Mouse (Mus musculus): ENCODE measurements around the gene Trnt1. TPM values are rescaled to one million over a fixed set of nuclear protein-coding genes. Genes with fewer than 3 reads are reported as not detected.

Gene Trnt1
- 43.5 and 48.7 TPM in 2 replicates for polyA plus RNA-seq (2015; fragmentation: Nextera tagmentation; extraction: Ambion mirVana)

DNA sequence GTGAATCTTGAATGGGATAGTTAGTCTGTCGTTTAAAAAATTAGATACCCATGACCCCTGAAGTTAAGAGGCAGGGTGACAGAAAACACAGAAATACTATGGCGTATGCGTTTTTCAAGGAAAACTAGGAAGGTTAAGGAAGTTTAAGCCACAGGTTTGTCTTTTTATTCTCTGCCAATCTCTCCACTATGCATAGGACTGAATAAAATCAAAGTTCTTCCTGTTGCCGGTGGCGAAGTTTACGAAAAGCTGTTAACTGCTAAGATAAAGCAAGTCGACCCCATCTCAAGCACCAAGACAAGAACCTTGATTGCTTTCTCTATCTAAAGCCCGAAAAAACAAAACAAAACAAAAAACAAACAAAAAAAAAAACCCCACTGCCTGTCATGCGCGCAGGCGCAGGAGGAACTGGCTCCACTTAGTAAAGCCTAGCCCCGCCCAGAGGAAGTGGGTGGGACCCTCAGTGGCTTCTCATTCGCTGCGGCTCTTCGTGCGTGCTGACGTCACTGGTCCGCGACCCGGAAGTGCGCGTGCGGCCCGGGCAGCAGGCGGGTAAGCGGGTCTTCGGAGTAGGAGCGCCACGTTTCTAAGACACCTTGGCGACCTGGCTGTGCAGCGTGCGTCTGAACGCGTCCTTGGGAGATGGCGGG lies at the start of gene Trnt1:
TSS of gene Trnt1 (plus strand) at position 481 of the 650 bp plus-strand sequence.
- peak; percentile 100 for ATAC-seq
- Histone ChIP-seq H3K4me1 (ENCODE audit: control insufficient read depth, insufficient read depth, low read length) (peaks cover 13% of the 10 kb centered on the region), H3K27ac (ENCODE audit: low read length) (peak within 1 kb of the TSS; percentile 54; the same call in 1 of the 2 replicates), H3K4me3 (ENCODE audit: low read length) (peak within 1 kb of the TSS; percentile 89), H3K27me3 (replicated peaks; ENCODE audit: control insufficient read depth, insufficient read depth, low read length) (no peaks in the 10 kb centered on the region), H3K9me3 (ENCODE audit: control insufficient read depth, low read length) (no peaks in the 10 kb centered on the region), H3K9ac (ENCODE audit: low read depth, low read length) (peak within 1 kb of the TSS; percentile 76), H3K4me2 (ENCODE audit: low read depth, low read length) (peak within 1 kb of the TSS; percentile 87), H3K36me3 (ENCODE audit: control insufficient read depth, insufficient read depth, low read length) (no peaks in the 10 kb centered on the region)
- 8% methylated on average over 35 of the region's 35 CpGs for WGBS

DNA sequence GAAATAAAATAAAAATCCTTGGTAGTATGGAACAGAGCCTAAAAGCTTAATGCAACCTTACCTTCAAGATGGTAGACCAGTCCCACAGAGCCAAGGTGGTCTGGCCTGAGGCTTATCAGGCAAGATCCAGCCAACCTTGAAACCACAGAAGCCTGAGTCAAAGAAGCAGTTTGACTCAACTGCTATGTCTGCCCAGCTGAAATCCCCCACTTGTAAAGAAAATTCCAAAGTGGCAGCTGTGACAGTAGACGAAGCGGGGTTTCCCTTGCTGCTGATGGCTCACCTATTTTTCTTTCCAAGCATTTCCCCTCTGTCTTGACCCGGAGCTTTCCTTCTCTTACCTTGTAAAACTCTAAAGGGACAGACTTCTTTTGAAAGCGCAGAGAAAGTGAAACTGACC lies 43.3 kb upstream of the Trnt1 start:
- H3K36me3 ChIP-seq (ENCODE audit: control insufficient read depth, insufficient read depth, low read length): no peaks in the 10 kb centered on the region
- H3K4me3 ChIP-seq (ENCODE audit: low read length): no peak overlapping the region
- H3K27me3 ChIP-seq (replicated peaks; ENCODE audit: control insufficient read depth, insufficient read depth, low read length): no peaks in the 10 kb centered on the region
- no peak for ATAC-seq
- H3K9me3 ChIP-seq (ENCODE audit: control insufficient read depth, low read length): no peaks in the 10 kb centered on the region
- H3K4me1 ChIP-seq (ENCODE audit: control insufficient read depth, insufficient read depth, low read length): no peaks in the 10 kb centered on the region
- WGBS: 82% methylated on average over 4 of the region's 4 CpGs
- H3K27ac ChIP-seq (ENCODE audit: low read length): no peak overlapping the region
- H3K9ac ChIP-seq (ENCODE audit: low read depth, low read length): no peak overlapping the region
- H3K4me2 ChIP-seq (ENCODE audit: low read depth, low read length): no peak overlapping the region

GRCm38 (mm10) chr6:106726078-106726477 lies 42.8 kb upstream of the Trnt1 start:
- no peak for ATAC-seq
- H3K9me3 ChIP-seq (ENCODE audit: control insufficient read depth, low read length): no peaks in the 10 kb centered on the region
- no peaks in the 10 kb centered on the region for H3K27me3 ChIP-seq (replicated peaks; ENCODE audit: control insufficient read depth, insufficient read depth, low read length)
- 79% methylated on average over 6 of the region's 6 CpGs for WGBS
- H3K4me3 ChIP-seq (ENCODE audit: low read length): no peak overlapping the region
- no peak overlapping the region for H3K4me2 ChIP-seq (ENCODE audit: low read depth, low read length)
- H3K36me3 ChIP-seq (ENCODE audit: control insufficient read depth, insufficient read depth, low read length): no peaks in the 10 kb centered on the region
- no peaks in the 10 kb centered on the region for H3K4me1 ChIP-seq (ENCODE audit: control insufficient read depth, insufficient read depth, low read length)
- no peak overlapping the region for H3K27ac ChIP-seq (ENCODE audit: low read length)
- H3K9ac ChIP-seq (ENCODE audit: low read depth, low read length): no peak overlapping the region

- WGBS: 74% methylated on average over 1 of the region's 1 CpGs
- no peak overlapping the region for H3K27ac ChIP-seq (ENCODE audit: low read length)
- H3K9ac ChIP-seq (ENCODE audit: low read depth, low read length): no peak overlapping the region
- no peaks in the 10 kb centered on the region for H3K27me3 ChIP-seq (replicated peaks; ENCODE audit: control insufficient read depth, insufficient read depth, low read length)
- no peak overlapping the region for H3K4me3 ChIP-seq (ENCODE audit: low read length)
- no peak for ATAC-seq
- H3K9me3 ChIP-seq (ENCODE audit: control insufficient read depth, low read length): no peaks in the 10 kb centered on the region
- H3K36me3 ChIP-seq (ENCODE audit: control insufficient read depth, insufficient read depth, low read length): no peaks in the 10 kb centered on the region
- no peak overlapping the region for H3K4me2 ChIP-seq (ENCODE audit: low read depth, low read length)
- no peaks in the 10 kb centered on the region for H3K4me1 ChIP-seq (ENCODE audit: control insufficient read depth, insufficient read depth, low read length)
Observed at GRCm38 (mm10) chr6:106727703-106728102, 41.2 kb upstream of the Trnt1 start.

- H3K36me3 ChIP-seq (ENCODE audit: control insufficient read depth, insufficient read depth, low read length): no peaks in the 10 kb centered on the region
- no peaks in the 10 kb centered on the region for H3K4me1 ChIP-seq (ENCODE audit: control insufficient read depth, insufficient read depth, low read length)
- H3K9ac ChIP-seq (ENCODE audit: low read depth, low read length): no peak overlapping the region
- H3K9me3 ChIP-seq (ENCODE audit: control insufficient read depth, low read length): no peaks in the 10 kb centered on the region
- no peaks in the 10 kb centered on the region for H3K27me3 ChIP-seq (replicated peaks; ENCODE audit: control insufficient read depth, insufficient read depth, low read length)
- H3K27ac ChIP-seq (ENCODE audit: low read length): no peak overlapping the region
- H3K4me2 ChIP-seq (ENCODE audit: low read depth, low read length): no peak overlapping the region
- WGBS: 74% methylated on average over 4 of the region's 4 CpGs
- no peak for ATAC-seq
- H3K4me3 ChIP-seq (ENCODE audit: low read length): no peak overlapping the region
Observed at GRCm38 (mm10) chr6:106729682-106730314, 39.1 kb upstream of the Trnt1 start.

- Histone ChIP-seq H3K9me3 (ENCODE audit: control insufficient read depth, low read length) (no peaks in the 10 kb centered on the region), H3K27ac (ENCODE audit: low read length) (no peak overlapping the region), H3K9ac (ENCODE audit: low read depth, low read length) (no peak overlapping the region), H3K27me3 (replicated peaks; ENCODE audit: control insufficient read depth, insufficient read depth, low read length) (no peaks in the 10 kb centered on the region), H3K4me1 (ENCODE audit: control insufficient read depth, insufficient read depth, low read length) (no peaks in the 10 kb centered on the region), H3K36me3 (ENCODE audit: control insufficient read depth, insufficient read depth, low read length) (no peaks in the 10 kb centered on the region), H3K4me3 (ENCODE audit: low read length) (no peak overlapping the region), H3K4me2 (ENCODE audit: low read depth, low read length) (no peak overlapping the region)
- WGBS: 73% methylated on average over 4 of the region's 4 CpGs
- no peak for ATAC-seq
Observed at GRCm38 (mm10) chr6:106732563-106732962, 36.4 kb upstream of the Trnt1 start.

DNA sequence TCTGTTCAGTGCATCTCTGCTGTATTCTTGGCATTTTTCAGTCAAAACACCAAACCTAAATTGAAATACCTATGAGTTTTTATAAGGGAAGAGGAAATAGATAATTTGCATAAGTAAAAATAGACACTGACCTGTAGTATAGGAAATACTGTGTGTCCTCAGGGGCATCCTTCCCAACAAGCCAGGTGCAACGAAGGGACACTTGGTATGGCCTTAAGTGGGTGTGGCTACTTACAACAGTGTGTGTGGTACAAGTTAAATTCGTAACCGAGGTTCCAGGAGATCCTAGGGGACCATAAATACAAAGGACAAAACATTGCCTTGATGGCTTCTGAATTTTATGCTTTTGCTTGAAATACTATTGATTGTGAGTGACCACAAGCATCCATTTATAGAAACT lies 30.7 kb upstream of the Trnt1 start:
- H3K27me3 ChIP-seq (replicated peaks; ENCODE audit: control insufficient read depth, insufficient read depth, low read length): no peaks in the 10 kb centered on the region
- no peak overlapping the region for H3K4me2 ChIP-seq (ENCODE audit: low read depth, low read length)
- no peak overlapping the region for H3K27ac ChIP-seq (ENCODE audit: low read length)
- no peaks in the 10 kb centered on the region for H3K9me3 ChIP-seq (ENCODE audit: control insufficient read depth, low read length)
- H3K4me3 ChIP-seq (ENCODE audit: low read length): no peak overlapping the region
- 80% methylated on average over 3 of the region's 3 CpGs for WGBS
- no peak for ATAC-seq
- H3K4me1 ChIP-seq (ENCODE audit: control insufficient read depth, insufficient read depth, low read length): no peaks in the 10 kb centered on the region
- H3K36me3 ChIP-seq (ENCODE audit: control insufficient read depth, insufficient read depth, low read length): no peaks in the 10 kb centered on the region
- H3K9ac ChIP-seq (ENCODE audit: low read depth, low read length): no peak overlapping the region

DNA sequence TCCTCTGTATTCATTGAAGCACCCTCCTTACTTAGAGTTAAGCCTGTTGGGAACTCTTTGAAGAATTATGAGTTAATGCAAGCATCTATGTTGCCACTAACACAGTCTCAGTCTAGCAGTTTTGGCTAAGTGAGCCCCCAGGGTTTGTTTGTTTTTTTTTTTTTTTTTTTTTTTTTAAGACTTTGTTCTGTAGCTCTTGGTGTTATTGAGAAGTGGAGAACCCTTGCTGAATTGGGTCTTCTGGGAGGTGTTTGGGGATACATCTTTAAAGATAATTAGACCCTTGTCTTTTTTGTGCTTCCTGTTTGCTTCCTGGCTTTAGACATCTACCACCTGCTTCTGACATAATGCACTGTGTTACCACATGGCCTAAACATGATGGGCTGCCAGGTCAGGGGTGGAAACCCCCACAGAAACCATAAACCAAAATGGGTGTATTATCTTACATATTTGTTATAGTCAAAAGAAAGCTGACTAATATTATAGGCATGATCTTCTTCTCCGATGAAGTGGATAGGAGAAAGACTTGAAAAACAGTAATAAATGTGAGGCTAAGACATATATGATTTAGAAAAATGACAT lies 28.6 kb upstream of the Trnt1 start:
- WGBS: 92% methylated on average over 1 of the region's 1 CpGs
- no peak overlapping the region for H3K9ac ChIP-seq (ENCODE audit: low read depth, low read length)
- no peak overlapping the region for H3K27ac ChIP-seq (ENCODE audit: low read length)
- no peak overlapping the region for H3K4me2 ChIP-seq (ENCODE audit: low read depth, low read length)
- H3K27me3 ChIP-seq (replicated peaks; ENCODE audit: control insufficient read depth, insufficient read depth, low read length): no peaks in the 10 kb centered on the region
- H3K4me1 ChIP-seq (ENCODE audit: control insufficient read depth, insufficient read depth, low read length): no peaks in the 10 kb centered on the region
- H3K4me3 ChIP-seq (ENCODE audit: low read length): no peak overlapping the region
- H3K36me3 ChIP-seq (ENCODE audit: control insufficient read depth, insufficient read depth, low read length): no peaks in the 10 kb centered on the region
- ATAC-seq: no peak
- no peaks in the 10 kb centered on the region for H3K9me3 ChIP-seq (ENCODE audit: control insufficient read depth, low read length)

DNA sequence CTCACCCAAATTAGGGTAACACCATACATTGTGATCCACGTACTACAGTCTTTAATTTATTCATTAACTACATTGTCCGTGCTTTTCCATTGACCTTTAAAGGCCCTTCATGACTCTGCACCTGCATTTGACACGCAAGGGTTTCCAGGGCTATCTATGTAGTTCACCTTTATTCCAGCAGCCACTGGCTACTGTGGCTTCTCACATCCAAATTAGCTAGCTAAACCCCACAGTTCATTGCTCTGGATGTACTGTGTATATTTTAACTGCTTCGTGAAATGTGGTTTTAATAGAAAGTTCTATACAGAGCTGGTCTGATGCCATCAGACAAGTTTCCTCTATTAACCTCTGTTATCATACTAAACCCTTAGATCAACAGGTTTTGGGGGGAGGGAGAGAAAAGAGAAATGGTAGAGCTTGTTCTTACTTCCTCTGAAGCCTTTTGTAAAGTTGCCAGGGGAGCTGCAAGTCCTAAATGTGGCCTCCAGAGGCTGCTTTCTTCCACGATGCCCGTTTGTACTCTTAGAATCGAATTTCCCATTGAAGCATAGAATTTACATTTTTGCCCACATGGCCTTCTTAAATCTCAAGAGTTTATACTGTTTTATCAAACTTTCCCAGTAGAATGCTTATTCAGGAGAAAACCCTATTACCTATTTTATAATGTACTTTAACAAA lies 25.2 kb upstream of the Trnt1 start:
- Histone ChIP-seq H3K4me1 (ENCODE audit: control insufficient read depth, insufficient read depth, low read length) (no peaks in the 10 kb centered on the region), H3K4me3 (ENCODE audit: low read length) (no peak overlapping the region), H3K9me3 (ENCODE audit: control insufficient read depth, low read length) (no peaks in the 10 kb centered on the region), H3K27ac (ENCODE audit: low read length) (no peak overlapping the region), H3K9ac (ENCODE audit: low read depth, low read length) (no peak overlapping the region), H3K4me2 (ENCODE audit: low read depth, low read length) (no peak overlapping the region), H3K27me3 (replicated peaks; ENCODE audit: control insufficient read depth, insufficient read depth, low read length) (no peaks in the 10 kb centered on the region), H3K36me3 (ENCODE audit: control insufficient read depth, insufficient read depth, low read length) (no peaks in the 10 kb centered on the region)
- 77% methylated on average over 7 of the region's 7 CpGs for WGBS
- no peak for ATAC-seq
